9 mouse cellular contexts compared by ENCODE assay signal in the genomic region with DNA sequence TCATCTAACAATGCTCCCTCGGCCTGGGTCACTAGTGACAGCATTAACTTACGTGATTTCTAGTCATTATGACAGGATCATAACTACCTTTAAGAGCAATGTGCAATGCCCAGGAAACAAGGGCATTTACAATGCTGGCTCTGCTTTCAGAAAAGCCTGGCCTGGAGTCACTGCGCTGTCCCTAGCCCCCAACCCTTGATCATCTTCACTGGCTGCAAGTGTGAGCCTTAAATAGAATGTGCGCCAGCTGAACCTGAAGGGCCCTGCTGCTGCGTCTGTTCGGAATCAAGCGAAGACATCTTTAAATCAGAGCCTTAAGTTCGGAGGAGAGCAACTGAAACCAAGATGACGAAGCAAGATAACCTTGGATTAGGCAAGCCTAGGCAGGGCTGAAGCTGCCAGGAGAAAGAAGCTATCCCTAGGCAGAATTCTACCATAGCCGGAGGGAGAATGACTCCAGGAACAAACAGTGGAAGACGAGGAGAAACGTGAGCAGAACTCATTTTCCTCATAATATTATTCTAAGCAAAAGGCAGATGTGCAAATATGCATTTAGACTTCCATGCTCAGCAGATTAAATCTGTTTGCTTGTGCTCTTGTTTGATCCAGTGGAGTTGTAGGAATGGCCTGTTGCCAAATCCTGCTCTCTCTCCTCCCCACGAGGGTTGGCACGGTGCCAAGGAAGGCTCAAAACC. TPM values are rescaled to one million over a fixed set of nuclear protein-coding genes. Genes with fewer than 3 reads are reported as not detected.
A peak's percentile ranks its signal among the peaks of the same experiment; 100 is the strongest.
DNase-seq lines count a peak whose midpoint lies in the region; ATAC-seq lines count a peak whose summit lies in the region.
"Had no signal": no experiment of that assay in that cellular context is flagged by ENCODE, and none has a peak within 500 bp of the region (broad histone marks: within the 10 kb centered on the region; RNA-seq: fewer than 3 reads in every experiment).

No protein-coding gene starts in this region.

- intact Hi-C loops in left cerebral cortex, postnatal 10 days (cut with DNase I) = no loop called here

- no peak overlapping the region for H3K9ac ChIP-seq in intestine, embryonic 16.5 days (ENCODE audit: low read depth, low read length)
- H3K9ac ChIP-seq: liver, embryonic 14.5 days had no signal

- peaks cover 12% of the 10 kb centered on the region for H3K4me1 ChIP-seq in intestine, embryonic 16.5 days (ENCODE audit: control insufficient read depth, insufficient read depth, low read length)

- no peak overlapping the region for H3K4me2 ChIP-seq in intestine, embryonic 16.5 days (ENCODE audit: low read depth, low read length)

- H3K9me3 ChIP-seq in intestine, embryonic 16.5 days (ENCODE audit: control insufficient read depth, low read length) = no peaks in the 10 kb centered on the region

- peak; percentile 9 for DNase-seq in cerebellum, adult 9-10 months
- DNase-seq in adrenal gland, postnatal 14 days = peak; percentile 78
- peak; percentile 32 to 41 for DNase-seq in frontal cortex, postnatal 14 days (ENCODE audit: low spot score in 2 of 2)
- DNase-seq in left cerebral cortex, postnatal 10 days (ENCODE audit: extremely low spot score in 1 of 2, low spot score in 2 of 2) = peak; percentile 34 to 82
- DNase-seq in ovary, postnatal 14 days (ENCODE audit: low spot score) = peak; percentile 27

- H3K27me3 ChIP-seq in intestine, embryonic 16.5 days (replicated peaks; ENCODE audit: control insufficient read depth, insufficient read depth, low read length) = no peaks in the 10 kb centered on the region

- H3K4me3 ChIP-seq in intestine, embryonic 16.5 days (ENCODE audit: low read length) = no peak overlapping the region

- no peaks in the 10 kb centered on the region for H3K36me3 ChIP-seq in intestine, embryonic 16.5 days (ENCODE audit: control insufficient read depth, insufficient read depth, low read length)

- 0 out of 2 replicates have a peak overlapping the region, but pooled peaks have one; percentile 5 for H3K27ac ChIP-seq in intestine, embryonic 16.5 days (ENCODE audit: low read length)
- H3K27ac ChIP-seq: liver, embryonic 14.5 days had no signal

- WGBS in intestine, embryonic 16.5 days = 58% methylated on average over 14 of the region's 14 CpGs

- ATAC-seq in cerebellum, adult (ENCODE audit: insufficient number of reproducible peaks, low FRiP score, low TSS enrichment) = no peak
- ATAC-seq in intestine, embryonic 16.5 days = no peak
- ATAC-seq in erythroid progenitor cell, adult 5-6 weeks (replicated peaks; ENCODE audit: low FRiP score, poor library complexity, severe bottlenecking) = no peak

RNA-seq across cellular contexts. Expression of a gene that starts 52.7 kb away (rescaled TPM):
- 15.8 and 17.3 TPM in 2 replicates for total RNA-seq in adrenal gland, postnatal 14 days (2021)
- 4.4 and 5.0 TPM in 2 replicates for polyA plus RNA-seq in intestine, embryonic 16.5 days (2015; fragmentation: Nextera tagmentation; extraction: Ambion mirVana)
- total RNA-seq in left cerebral cortex, postnatal 10 days (2021) = 1 to 10 TPM; 4.6 to 6.1 TPM
- total RNA-seq in erythroid progenitor cell, adult 5-6 weeks (2015; ENCODE audit: low replicate concordance) = 5.8 and 9.6 TPM in 2 replicates
- 0.64 and 1.4 TPM in 2 replicates for total RNA-seq in erythroid progenitor cell, adult 5-6 weeks (2017; ENCODE audit: low replicate concordance)

Comparison
In these comparisons a context has a peak if more than half of its experiments do, and no peak if none do; other contexts are left out.
1. DNase-seq: peak in every context shown above with its lines; median percentile 78 in adrenal gland, postnatal 14 days; 58 in left cerebral cortex, postnatal 10 days; 36 in frontal cortex, postnatal 14 days; 27 in ovary, postnatal 14 days; 9 in cerebellum, adult 9-10 months.